Mouse (Mus musculus) large intestine, adult 2 months (tissue): ENCODE results near the gene Rnaseh1. TPM values are rescaled to one million over a fixed set of nuclear protein-coding genes. Genes with fewer than 3 reads are reported as not detected.

Experiments
- DNase-seq: peaks from one replicate; pipeline ENCODE4 v3.0.0-alpha.2; 2012; ENCODE audit warnings: low read depth, low spot score
- WGBS: fragments of 180-500 bp; shearing (Covaris S2); methylation state at CpG from one replicate; pipeline ENCODE4 v1.1.7; 2018; 5-methylcytosine and 5-hydroxymethylcytosine counted together
- polyA plus RNA-seq: library from polyadenylated mRNA; depleted of rRNA; stranded (reverse); fragments of >200 nt; gene quantifications from 2 replicates; pipeline ENCODE4 v1.2.3, GENCODE M21; 2012

Gene Rnaseh1
- polyA plus RNA-seq, 1 experiment = 8.5 TPM

DNA sequence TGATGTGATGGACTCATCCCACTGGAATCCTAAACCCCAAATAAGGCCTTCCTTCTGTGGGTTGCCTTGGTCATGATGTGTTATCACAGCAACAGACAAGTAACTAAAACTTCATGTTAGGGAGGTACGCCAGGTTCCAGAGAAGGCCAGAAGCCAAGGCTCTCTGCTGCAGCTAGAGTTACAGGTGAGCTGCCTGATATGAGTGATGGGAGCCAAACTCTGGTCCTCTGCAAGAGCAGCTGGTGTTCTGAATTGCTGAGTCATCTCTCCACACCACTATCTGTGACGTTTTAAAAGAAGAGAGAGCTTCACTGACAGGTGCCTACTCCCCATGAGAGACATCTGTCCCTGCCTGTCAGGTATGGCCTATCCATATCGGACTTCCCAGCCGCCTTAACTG, 13.2 kb downstream of the Rnaseh1 start:
- WGBS = 86% methylated on average over 4 of the region's 4 CpGs
- DNase-seq = no peak

DNA sequence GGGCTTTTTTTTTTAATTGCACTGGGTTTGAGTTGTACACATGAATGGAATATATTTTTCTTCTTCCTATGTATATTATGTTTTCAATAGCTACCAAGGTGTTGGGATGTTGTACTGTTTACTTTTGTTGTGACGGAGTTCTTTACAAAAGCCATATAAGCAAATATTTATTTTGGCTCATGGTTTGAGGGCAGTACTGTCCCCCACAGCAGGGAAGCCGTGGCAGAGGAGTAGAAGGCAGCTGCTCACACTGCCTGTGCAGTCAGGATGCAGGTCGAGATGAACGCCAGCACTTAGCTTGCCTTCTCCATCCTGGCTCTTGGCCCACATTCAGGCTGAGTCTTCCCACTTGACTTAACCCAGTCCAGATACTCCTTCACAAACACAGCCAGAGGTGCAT, 17.3 kb downstream of the Rnaseh1 start:
- no peak for DNase-seq
- WGBS = 19% methylated on average over 4 of the region's 4 CpGs

DNA sequence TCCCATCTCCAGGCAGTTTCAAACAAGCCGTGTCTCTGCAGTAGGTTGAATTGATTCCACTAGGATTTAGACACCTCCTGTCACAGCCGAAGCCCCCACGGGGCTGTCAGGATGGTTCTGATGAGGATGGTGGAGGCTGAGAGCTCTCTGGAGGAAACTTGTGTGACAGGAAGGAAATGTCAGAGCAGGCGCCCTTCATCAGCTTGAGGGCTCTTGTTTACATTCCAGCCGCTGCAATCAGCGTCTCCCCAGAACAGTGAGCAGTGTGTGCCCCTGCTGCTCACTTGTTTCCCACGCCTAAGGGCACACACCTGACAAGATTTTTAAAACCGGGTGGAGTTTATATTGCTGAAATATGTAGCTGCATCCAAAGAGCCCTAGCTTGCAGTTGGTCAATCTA, 17.9 kb downstream of the Rnaseh1 start:
- WGBS = 8% methylated on average over 8 of the region's 8 CpGs
- no peak for DNase-seq

DNA sequence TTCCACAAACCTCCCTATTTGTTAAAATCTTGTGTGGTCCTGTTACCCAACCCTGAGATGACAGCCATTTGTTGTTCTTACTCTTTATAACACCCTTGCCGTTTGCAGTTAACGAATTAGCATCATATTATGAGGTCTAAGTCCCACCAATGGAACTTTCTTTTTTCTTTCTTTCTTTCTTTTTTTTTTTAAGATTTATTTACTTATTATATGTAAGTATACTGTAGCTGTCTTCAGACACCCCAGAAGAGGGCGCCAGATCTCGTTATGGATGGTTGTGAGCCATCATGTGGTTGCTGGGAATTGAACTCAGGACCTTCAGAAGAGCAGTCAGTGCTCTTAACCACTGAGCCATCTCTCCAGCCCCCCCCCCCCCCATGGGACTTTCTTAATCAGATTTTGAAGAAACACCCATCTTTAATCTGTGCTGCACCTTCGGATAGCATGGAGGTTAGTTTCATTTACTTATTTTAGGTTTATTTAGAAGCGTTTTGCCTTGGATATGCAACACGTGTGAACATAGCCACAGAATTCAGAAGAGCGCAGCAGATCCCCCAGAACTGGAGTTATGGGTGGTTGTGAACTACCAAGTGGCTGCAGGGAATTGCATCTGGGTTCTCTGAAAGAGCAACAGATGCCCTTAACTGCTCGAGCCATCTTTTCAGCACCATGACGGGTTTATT, 24.8 kb downstream of the Rnaseh1 start:
- WGBS = 73% methylated on average over 10 of the region's 10 CpGs
- DNase-seq = no peak

DNA sequence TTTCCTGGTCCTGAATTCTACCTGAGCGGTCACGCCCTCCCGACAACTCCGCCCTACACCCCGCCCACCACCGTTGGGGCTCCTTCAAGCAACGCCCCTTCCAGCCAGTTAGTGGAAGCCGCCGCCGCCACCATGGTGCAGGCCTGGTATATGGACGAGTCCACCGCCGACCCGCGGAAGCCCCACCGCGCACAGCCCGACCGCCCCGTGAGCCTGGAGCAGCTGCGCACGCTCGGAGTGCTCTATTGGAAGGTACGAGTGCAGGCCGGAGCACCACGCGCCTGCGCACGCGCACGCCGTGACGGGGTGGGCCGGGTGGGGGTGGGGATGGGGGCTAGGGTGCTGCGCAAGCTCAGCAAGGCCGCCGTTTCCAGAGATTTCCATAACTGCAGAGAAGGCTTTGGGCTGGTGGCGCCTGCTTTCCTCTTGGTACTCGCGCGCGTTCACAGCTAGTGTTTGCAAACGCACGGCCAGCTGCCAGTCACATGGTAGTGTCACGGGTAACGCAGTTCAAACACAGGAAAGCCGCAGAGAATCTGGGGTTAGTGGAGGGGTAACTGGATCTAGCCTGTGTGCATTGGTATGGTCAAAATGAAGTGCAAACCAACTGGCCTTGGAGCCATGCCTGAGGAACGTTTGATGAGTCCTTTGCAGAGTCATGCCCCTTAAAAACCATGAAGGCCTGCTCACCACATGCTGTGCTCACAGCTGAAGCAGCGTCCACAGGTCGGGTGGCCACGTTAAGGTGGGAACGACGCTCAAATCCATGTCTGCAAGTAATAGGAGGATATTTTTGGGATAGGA, 25.9 kb downstream of the Rnaseh1 start, which contains the start of gene Adi1:
Gene Adi1 (plus strand): TSS at position 111 of the 804 bp plus-strand sequence.
- 2% methylated on average over 53 of the region's 53 CpGs for WGBS
- peak; percentile 80 for DNase-seq

DNA sequence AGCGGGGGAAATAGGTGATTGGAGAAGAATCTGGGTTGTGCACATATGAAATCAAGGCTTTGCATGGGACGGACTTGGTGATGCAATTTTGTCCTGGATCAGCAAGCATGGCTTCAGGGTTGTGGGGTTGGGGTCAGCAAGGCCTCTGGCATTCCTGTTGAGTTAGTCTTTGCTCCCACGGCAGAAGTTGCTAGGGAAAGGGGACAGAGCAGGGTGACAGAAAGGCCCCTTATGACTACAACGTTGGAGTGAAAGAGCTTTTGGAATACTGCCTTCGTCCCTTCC, 26.5 kb downstream of the Rnaseh1 start:
- WGBS = 38% methylated on average over 5 of the region's 5 CpGs
- no peak for DNase-seq

DNA sequence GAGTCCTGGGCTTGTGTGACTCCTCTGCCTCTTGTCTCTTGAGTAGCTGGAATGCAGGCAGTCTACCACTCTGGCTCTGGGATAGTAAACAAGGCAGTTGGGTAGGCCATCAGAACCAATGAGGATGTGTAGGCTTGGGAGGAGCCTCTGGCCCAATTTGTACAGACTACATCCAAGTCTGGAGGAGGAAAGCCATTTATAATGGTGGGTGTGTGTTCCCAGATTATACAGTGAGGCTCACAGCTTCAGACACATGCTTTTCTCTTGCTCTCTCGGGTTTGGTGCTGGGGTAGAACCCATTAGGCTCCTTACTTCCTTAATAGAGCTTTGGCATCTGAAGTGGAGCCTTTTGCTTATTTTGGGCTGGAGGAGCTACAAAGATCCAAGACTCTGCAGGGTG, 35.3 kb downstream of the Rnaseh1 start:
- no peak for DNase-seq
- 70% methylated on average over 1 of the region's 1 CpGs for WGBS

DNA sequence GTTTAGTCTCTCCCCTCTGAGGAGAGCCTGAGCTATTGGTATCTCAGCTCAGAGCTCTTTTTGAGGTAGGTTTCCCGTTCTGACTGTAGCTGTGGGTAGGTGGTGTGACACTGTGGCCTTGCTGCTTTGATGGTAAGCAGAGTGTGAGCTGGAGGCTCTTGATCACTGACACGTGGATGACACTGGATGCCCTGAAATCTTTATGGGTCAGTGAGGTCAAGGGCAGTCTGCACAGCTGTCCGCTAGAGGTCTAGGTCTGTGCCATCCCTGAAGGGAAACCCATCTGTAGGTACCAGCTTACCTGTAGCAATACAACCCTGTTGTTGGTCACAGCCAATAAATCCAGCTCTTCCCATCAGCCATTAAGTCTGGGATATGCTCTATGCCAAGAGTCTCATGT, 36.4 kb downstream of the Rnaseh1 start:
- no peak for DNase-seq

DNA sequence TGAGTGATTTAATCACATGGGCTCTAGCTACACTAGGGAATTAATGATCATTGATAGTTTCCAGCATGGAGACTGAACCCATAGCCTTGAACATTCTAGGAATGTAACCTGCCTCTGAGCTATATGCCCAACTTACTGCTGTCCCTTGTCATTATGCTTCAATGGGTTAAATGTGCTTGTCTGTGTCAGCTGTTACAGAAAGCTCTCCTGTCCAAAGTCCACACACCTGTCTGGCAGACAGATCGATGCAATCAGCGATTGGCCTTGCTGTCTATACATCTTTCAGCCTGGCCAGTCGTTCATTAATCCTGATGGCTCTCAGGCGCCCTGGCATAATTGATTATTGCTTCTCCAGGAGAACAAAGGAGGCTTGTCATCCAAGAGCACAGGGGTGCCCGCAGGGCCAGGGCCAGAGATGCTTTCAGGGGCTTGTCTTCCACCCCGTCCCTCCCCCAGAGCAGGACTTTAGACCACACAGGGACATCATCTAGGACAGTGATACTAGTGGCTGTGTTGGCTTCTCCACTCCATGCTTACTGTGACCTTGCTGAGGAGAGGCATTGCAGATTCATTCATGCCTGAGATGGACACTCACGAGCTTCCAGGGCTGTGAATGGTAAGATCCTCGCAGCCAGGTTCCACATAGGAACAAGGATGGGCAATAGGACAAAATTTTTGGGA, 36.9 kb downstream of the Rnaseh1 start:
- 55% methylated on average over 8 of the region's 8 CpGs for WGBS
- no peak for DNase-seq

More for the DNA sequence above, 36.4 kb downstream of the Rnaseh1 start:
- 70% methylated on average over 3 of the region's 3 CpGs for WGBS

DNA sequence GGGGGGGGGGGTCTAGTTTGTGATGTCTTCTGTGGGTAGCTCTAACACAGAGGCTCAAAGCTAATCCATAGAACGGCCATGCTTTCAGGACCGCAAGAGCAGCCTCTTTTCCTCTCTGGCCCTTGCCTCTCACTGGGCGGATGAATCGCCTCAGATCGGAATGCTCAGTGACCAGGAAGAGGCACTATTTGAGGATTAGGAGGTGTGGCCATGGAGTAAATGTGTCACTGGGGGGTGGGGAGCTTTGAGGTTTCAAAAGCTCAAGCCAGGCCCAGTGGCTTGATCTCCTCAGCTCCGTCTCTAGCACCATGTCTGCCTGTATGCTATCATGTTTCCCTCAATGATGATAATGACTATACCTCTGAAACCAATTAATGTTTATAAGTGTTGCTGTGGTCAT, 39.6 kb downstream of the Rnaseh1 start:
- whole genome bisulfite sequencing = 85% methylated on average over 6 of the region's 6 CpGs
- DNase-seq = no peak

DNA sequence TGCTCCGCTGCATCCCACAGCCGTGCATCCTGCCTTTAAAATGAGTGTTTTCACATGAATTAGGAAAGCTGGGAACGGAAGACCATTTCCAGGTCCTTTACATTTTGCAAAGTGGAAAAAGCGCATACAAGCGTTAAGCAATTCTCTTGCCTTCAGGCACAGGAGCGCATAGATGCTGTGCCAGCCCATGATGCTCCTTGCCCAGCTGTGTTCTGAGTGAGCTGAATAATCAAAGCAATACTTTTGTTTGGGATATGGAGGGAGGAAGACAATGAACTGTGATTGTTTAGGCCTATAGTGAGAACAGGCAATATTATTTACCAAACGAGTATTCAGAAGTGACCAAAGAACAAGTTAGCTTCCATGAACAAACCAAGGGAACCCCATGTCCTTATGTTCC, 41.3 kb downstream of the Rnaseh1 start:
- 92% methylated on average over 7 of the region's 7 CpGs for WGBS
- DNase-seq = no peak

DNA sequence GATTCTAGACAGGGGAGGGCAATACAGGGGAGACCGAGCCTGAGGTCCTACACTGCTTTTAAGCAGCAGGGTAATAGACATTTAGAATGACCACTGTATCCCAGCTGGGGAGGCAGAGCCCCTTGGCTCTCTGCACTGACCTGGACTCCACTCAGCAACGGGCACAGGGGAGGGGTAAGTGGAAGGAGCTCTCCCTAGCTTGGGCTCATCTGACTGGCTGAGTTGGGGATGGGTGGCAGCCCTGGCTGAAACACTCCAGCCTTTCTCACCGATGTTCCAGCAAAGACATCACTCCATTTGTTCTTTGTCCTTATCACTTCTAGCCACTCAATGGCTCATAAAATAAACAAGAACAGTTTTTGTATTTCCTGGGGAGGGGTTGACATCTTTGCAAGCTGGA, 44.3 kb downstream of the Rnaseh1 start:
- 69% methylated on average over 3 of the region's 3 CpGs for WGBS

DNA sequence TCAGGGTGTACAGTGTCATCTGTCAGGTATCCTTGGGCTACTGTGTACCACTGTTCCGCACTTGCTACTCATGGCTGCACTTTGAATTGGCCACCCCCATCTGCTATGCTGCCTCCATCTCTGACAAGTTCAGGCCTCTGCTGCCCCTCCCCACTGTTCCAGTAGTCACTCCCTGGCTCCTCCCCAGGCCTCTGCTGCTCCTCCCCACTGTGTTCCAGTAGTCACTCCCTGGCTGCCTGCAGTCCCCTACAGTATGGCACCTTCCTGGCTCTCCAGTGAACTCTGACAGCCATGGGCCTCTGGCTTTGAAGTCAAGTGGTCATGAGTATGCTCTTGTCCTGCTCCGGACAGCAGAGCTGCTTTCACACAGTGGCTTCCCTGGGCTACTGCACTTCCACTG, 44.8 kb downstream of the Rnaseh1 start:
- no peak for DNase-seq
- WGBS = 92% methylated on average over 2 of the region's 2 CpGs

More for the DNA sequence above, 44.3 kb downstream of the Rnaseh1 start:
- no peak for DNase-seq

DNA sequence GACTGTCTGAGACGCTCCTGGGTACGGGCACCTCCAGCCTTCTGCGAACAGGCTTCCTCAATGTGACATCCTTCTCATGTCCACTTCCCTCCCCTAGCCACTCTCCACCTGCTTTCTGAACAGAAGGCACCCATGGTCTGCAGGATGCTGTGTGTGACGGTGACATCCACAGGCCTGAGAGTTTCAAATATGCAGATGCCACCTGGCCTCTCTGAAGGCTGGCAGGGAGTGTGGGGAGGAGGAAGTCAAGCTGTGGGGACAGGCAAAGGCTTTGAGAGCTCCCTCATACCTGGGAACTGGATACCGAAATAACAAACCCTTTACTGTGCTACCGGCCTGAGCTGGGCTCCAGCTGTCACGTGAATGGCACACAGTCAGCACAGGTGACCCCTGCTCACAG, 45.4 kb downstream of the Rnaseh1 start:
- DNase-seq = no peak
- 95% methylated on average over 7 of the region's 7 CpGs for WGBS

DNA sequence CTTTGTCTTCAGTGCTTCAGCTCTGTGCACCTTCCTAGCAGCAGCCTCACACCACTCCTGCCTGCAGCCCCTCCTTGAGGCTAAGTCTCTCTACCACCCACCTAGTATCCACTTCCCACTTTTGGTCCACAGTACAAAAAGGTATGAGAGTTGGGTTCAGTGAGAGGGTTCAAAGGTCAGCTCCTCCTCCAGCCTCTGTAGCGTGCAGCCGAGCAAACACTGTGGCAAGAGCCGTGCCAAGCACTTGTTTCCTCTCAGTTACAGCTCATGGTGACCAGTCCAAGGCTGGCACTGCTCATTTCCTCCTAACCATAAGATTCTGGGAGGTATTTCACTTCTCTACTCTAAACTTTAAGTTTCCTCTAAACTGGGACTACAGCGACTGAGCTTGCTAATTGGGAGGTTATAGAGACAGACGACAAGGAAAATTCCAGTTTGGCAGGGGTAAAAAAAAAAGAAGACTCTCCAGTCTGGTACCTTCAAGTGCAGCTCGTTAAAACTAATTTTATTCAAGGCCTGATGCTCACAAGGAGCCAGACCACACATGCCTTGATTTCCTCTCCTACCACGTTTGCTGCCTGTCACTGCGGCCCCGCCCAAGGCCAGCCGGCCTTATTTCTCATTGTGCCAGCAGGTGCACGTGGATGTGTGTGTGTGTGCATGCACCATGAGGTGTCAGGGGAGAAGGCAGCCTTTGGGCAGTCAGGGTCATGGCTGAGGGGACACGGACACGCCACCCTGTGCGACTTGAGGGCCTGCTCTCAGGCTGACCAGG, 48.6 kb downstream of the Rnaseh1 start:
- 34% methylated on average over 14 of the region's 14 CpGs for WGBS
- peak; percentile 29 for DNase-seq

DNA sequence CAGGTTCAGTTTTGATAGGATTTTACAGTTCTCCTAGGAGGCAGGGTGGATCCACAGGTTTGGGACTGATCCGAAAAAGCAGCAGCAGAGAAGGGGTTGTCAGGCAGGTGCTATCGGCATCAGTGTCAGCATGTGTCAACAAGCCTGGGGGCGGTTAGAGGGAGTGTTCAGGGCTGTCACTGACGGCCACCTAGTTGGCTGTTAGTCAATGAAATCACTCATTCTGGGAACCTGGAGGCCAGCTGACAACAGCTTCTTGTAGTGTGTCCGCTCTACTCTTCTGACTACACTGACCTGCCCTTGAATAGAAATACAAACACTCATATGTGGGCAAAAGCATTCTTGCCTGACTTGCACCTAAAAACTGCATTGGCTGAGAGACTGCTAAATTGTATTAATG, 49.7 kb downstream of the Rnaseh1 start:
- no peak for DNase-seq
- WGBS = 42% methylated on average over 5 of the region's 5 CpGs

DNA sequence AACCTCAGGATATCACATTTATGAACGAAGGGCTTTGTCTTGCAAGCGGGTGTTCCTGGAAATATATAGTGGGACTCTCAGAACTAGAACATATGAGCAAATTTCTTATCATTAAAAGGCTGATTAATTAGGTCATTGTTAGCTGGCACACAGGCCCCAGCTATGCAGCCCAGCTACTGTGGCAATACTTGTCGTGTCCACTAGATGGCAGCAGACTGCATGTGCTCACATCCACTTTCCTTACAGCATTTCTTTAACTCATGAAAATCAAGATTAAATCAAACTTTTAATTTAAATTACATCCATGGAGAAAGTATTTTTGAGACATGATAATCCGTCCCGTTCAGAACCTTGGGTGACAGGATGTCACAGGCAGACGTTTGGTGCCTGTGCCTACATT, 50.3 kb downstream of the Rnaseh1 start:
- WGBS = 16% methylated on average over 6 of the region's 6 CpGs
- peak; percentile 38 for DNase-seq

DNA sequence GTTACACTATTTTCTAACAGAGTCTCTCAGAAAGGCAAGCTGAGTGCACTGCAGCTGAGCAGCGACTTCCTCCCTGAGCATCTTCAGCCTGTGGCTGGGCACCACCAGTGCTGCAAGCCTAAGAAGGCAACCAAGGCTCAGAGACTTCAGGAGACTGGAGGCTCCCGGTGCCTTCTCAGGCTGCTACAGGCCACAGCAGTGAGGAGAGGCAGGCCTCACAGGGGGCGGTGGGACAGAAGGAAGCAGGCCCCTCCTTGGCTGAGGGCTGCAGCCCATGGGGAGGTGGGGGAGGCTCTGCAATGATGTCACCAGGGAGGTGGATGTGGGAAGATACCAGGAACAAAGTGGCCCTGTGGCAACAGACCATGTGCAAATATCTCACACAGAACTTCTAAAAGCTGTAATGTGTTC, 50.7 kb downstream of the Rnaseh1 start:
- DNase-seq = no peak

DNA sequence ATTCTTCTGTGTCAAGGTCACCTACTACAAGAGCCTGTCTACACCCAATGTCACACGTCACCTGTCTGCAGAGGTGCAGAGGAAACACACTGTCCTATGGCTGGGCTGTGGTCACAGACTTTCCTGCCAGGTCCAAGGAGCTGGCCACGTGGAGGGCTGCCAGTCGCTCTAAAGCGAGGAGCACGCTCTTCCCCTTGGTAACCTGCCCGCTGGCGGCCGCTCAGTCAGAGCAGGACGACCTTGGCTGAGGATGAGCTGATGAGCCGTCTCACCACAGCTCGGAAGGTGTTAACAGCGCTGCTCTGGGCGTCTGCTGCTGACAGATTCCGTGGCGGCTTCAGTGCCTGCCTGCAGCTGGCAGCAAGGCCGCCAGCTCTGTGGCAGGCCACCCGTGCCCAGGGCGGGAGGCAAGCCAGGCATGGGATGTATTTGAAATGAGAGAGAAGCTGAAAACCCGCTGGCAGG, 51.2 kb downstream of the Rnaseh1 start:
- WGBS = 46% methylated on average over 19 of the region's 19 CpGs
- DNase-seq = no peak

More for the DNA sequence above, 50.7 kb downstream of the Rnaseh1 start:
- 51% methylated on average over 3 of the region's 3 CpGs for WGBS

DNA sequence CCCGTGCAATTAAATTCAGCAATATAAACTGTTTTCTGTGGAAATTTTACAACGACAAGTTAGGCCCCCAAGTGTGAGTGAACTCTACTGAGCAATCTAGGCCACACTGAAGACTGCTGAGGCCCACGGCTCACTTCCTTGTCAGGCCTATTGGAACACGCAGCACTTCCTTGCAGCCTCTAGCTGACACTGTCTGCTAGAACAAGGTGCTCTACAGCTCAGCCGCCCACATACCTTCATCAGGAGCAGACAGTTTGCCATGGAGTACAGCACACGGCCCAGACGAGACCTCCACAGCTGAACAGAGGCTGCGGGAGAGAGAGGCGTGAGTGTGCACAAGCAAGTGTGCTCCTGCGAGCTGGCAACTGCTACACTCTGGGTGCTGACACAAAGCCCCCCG, 51.9 kb downstream of the Rnaseh1 start:
- WGBS = 57% methylated on average over 11 of the region's 11 CpGs
- no peak for DNase-seq
